Mouse (Mus musculus): Measurements from ENCODE around the gene Tshz3.

Tshz3 gene

DNA sequence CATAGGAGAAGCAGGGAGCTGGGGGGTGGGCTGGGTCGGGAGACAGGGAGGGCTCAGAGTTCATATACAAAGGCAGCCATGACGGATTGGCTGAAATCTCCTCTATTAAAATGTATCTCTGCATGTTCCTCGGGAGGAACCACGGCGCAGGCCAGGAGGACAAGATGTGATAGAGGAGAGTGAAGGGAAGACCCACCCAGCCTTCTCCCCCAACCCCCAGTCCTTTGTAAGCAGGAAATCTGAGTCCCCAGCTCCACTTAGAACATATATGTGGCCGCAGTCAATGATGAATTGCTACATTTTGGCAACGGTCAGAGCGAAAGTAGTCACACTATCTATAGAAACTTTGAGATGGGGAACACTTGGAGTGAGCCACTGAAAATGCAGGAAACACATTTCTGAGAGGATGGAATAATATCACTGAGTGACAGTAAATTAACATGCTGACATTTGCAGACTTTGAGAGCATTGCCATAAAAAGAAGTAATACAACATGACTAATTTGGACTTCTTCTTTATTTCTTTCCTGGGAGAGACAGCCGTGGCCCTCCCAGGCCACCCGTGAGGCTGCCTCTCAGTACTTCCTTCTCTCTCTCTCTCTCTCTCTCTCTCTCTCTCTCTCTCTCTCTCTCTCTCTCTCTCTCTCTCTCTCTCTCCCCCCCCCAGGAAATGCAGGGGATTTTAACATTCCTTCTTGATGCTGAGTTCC lies 88.9 kb downstream of the Tshz3 start:
- DNase-seq (ENCODE audit: low read depth) = no peak

DNA sequence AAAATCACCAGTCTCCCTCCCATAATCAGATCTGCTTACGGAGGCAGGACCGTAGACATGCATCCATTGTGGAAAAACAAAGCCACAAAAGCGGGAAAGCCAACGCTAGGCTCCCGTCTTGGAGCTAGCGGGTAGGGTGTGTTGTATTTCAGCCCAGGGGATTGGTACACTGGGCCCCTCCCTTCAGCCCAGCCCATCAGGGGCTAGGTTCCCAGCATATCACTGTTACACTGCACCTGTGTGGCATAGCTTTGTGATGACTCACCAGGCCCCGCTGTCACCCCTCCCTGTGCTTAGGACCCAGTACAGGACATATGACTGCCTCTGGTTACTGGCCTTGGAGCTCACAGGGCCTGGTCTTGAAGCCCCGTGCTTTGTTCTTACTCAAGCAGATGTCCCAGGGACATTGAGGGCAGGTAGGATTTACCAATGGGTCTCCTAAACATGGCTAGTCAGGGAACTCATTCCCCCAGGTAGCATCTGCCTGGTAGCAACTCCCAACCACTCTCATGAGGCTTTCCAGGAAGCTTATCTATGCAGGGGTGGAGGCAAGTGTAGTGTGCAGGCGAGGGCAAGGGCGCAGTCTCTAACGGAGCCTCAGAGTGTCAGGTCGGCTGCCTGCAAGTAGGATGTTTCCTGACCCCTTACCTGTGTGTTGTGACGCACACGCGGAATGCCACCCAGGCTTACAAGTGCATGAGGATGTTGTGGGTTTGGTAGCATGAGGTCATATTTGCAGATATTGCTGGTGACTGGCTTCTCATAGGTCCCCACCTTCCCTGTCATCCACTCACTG lies 98.7 kb downstream of the Tshz3 start:
- DNase-seq (ENCODE audit: low read depth) = no peak

All from fibroblast of lung, adult 2 months (primary cell).